Comparison of ENCODE assay signal across 8 mouse cellular contexts in genomic region chr7:38073782-38074181, GRCm38 (mm10). TPM values are rescaled to one million over a fixed set of nuclear protein-coding genes. Genes with fewer than 3 reads are reported as not detected.
DNase-seq lines count a peak whose midpoint lies in the region; ATAC-seq and TF ChIP-seq lines count a peak whose summit lies in the region.

No protein-coding gene starts in this region.

- peak; percentile 57 for ATAC-seq in inflammation-experienced regulatory T-cells, adult 6 months
- peak; percentile 97 for ATAC-seq in megakaryocyte progenitor cell, adult 5-6 weeks (replicated peaks; ENCODE audit: poor library complexity)

- H3K4me3 ChIP-seq in spleen, adult 2 months (ENCODE audit: extremely low read depth, insufficient read depth, insufficient read length) = no peak overlapping the region

- H3K36me3 ChIP-seq in spleen, adult 2 months (ENCODE audit: control insufficient read depth, insufficient read depth, low read length) = no peaks in the 10 kb centered on the region

- WGBS in spleen, adult 2 months = 33% methylated on average over 3 of the region's 3 CpGs

- TF ChIP-seq CTCF in spleen, adult 2 months (IDR thresholded peaks at IDR 0.05; ENCODE audit: extremely low read depth, insufficient read depth, insufficient read length, insufficient replicate concordance) = peak; percentile 54; the same call in 1 of the 2 replicates

- H3K27me3 ChIP-seq in spleen, adult 2 months (ENCODE audit: control insufficient read depth, insufficient read depth, low read length) = no peaks in the 10 kb centered on the region

- H3K27ac ChIP-seq in spleen, adult 2 months (ENCODE audit: insufficient read depth, low read length) = no peak overlapping the region

- intact Hi-C loops in left cerebral cortex, postnatal 10 days (cut with DNase I) = loop anchor here (10.0 kb wide), 1 partner anchor 699 kb away; no protein-coding TSS in a partner anchor

- peak in 1 of 2 experiments; percentile 51 for DNase-seq in spleen, adult 2 months (ENCODE audit: low read depth in 1 of 2, low spot score in 2 of 2)
- DNase-seq in spleen, postnatal 36 days (ENCODE audit: low spot score in 2 of 2) = no peak
- peak; percentile 70 for DNase-seq in cerebellum, adult 11 months
- peak; percentile 50 for DNase-seq in forelimb bud, embryonic 11.5 days (ENCODE audit: low read depth, low spot score)
- DNase-seq in left cerebral cortex, postnatal 10 days (ENCODE audit: extremely low spot score in 1 of 2, low spot score in 2 of 2) = peak; percentile 56
- peak; percentile 25 for DNase-seq in skeletal muscle tissue, adult 2 months (ENCODE audit: low read depth, low spot score)

- TF ChIP-seq POLR2A in spleen, adult 2 months (IDR thresholded peaks at IDR 0.05; ENCODE audit: low read depth, low read length) = no peak

- H3K4me1 ChIP-seq in spleen, adult 2 months (ENCODE audit: control insufficient read depth, insufficient read depth, insufficient read length) = no peaks in the 10 kb centered on the region

RNA-seq across cellular contexts. Expression of gene Ccne1, which starts 33.6 kb away (rescaled TPM):
- polyA plus RNA-seq in spleen, adult 2 months (2012; rRNA removed) = 9.1 and 21.1 TPM in 2 replicates
- 10 to 100 TPM in 1 of 3 experiments, 1 to 10 TPM in 2; 2.7 to 11.0 (median 3.2) TPM for polyA plus RNA-seq in inflammation-experienced regulatory T-cells, adult 6 months (2017; shearing (Covaris generic))
- 10 to 100 TPM; 13.0 to 15.2 TPM for total RNA-seq in left cerebral cortex, postnatal 10 days (2021)
- 17.0 and 20.3 TPM in 2 replicates for total RNA-seq in megakaryocyte progenitor cell, adult 5-6 weeks (2015)
- total RNA-seq in megakaryocyte progenitor cell, adult 5-6 weeks (2017) = 29.3 and 32.4 TPM in 2 replicates

RNA-seq across cellular contexts. Expression of gene Uri1, which starts 50.4 kb away (rescaled TPM):
- 5.3 and 7.4 TPM in 2 replicates for polyA plus RNA-seq in spleen, adult 2 months (2012; rRNA removed)
- polyA plus RNA-seq in inflammation-experienced regulatory T-cells, adult 6 months (2017; shearing (Covaris generic)) = 10 to 100 TPM; 11.8 to 21.1 (median 17.3) TPM
- total RNA-seq in left cerebral cortex, postnatal 10 days (2021) = 10 to 100 TPM; 39.5 to 40.5 TPM
- 71.7 and 75.5 TPM in 2 replicates for total RNA-seq in megakaryocyte progenitor cell, adult 5-6 weeks (2015)
- 55.9 and 62.8 TPM in 2 replicates for total RNA-seq in megakaryocyte progenitor cell, adult 5-6 weeks (2017)

Comparison
In these comparisons a context has a peak if more than half of its experiments do, and no peak if none do; other contexts are left out.
1. DNase-seq: peak in cerebellum, adult 11 months (single experiment), forelimb bud, embryonic 11.5 days (single experiment), left cerebral cortex, postnatal 10 days (2 of 2) and skeletal muscle tissue, adult 2 months (single experiment); none in spleen, postnatal 36 days (0 of 2).